Comparison of ENCODE assay signal across 14 mouse cellular contexts in genomic region chr15:91047627-91048026, GRCm38 (mm10). TPM values are rescaled to one million over a fixed set of nuclear protein-coding genes. Genes with fewer than 3 reads are reported as not detected.
DNase-seq lines count a peak whose midpoint lies in the region; ATAC-seq and TF ChIP-seq lines count a peak whose summit lies in the region.
"Had no signal": no experiment of that assay in that cellular context is flagged by ENCODE, and none has a peak within 500 bp of the region (broad histone marks: within the 10 kb centered on the region; RNA-seq: fewer than 3 reads in every experiment).

No protein-coding gene starts in this region.

- H3K9me3 ChIP-seq in forebrain, postnatal 0 days (ENCODE audit: low read length) = no peaks in the 10 kb centered on the region
- H3K9me3 ChIP-seq in midbrain, embryonic 11.5 days (ENCODE audit: control insufficient read depth, low read length) = no peaks in the 10 kb centered on the region
- H3K9me3 ChIP-seq in neural tube, embryonic 15.5 days (replicated peaks) = no peaks in the 10 kb centered on the region
- H3K9me3 ChIP-seq in heart, embryonic 11.5 days (replicated peaks; ENCODE audit: control insufficient read depth, low read length) = no peaks in the 10 kb centered on the region
- H3K9me3 ChIP-seq: limb, embryonic 13.5 days had no signal

- peak; percentile 21 for DNase-seq in left cerebral cortex, postnatal 25 days (ENCODE audit: low spot score in 2 of 2)
- no peak for DNase-seq in left cerebral cortex, adult 11 months (ENCODE audit: low spot score)
- DNase-seq in forebrain, postnatal 0 days = peak; percentile 37
- DNase-seq in midbrain, embryonic 11.5 days (ENCODE audit: low spot score, missing footprints) = no peak
- no peak for DNase-seq in kidney, adult 11 months
- no peak for DNase-seq in kidney, adult 9 months
- DNase-seq: adrenal gland, adult 2 months; kidney, postnatal 14 days; lung, adult 18-20 months; retina, postnatal 1 day had no signal

- WGBS in forebrain, postnatal 0 days = 24% methylated on average over 11 of the region's 11 CpGs
- WGBS in midbrain, embryonic 11.5 days = 51% methylated on average over 11 of the region's 11 CpGs
- WGBS in neural tube, embryonic 15.5 days = 53% methylated on average over 11 of the region's 11 CpGs
- 85% methylated on average over 11 of the region's 11 CpGs for WGBS in heart, embryonic 11.5 days (ENCODE audit: insufficient replicate concordance)

- no peaks in the 10 kb centered on the region for H3K36me3 ChIP-seq in forebrain, postnatal 0 days (ENCODE audit: insufficient read depth)
- no peaks in the 10 kb centered on the region for H3K36me3 ChIP-seq in midbrain, embryonic 11.5 days (ENCODE audit: control insufficient read depth, insufficient read depth, low read length)
- no peaks in the 10 kb centered on the region for H3K36me3 ChIP-seq in neural tube, embryonic 15.5 days
- H3K36me3 ChIP-seq in heart, embryonic 11.5 days (ENCODE audit: control insufficient read depth, insufficient read depth, low read length) = no peaks in the 10 kb centered on the region
- H3K36me3 ChIP-seq: limb, embryonic 13.5 days had no signal

- no peak; the same call in 1 of the 2 replicates for TF ChIP-seq CTCF in forebrain, postnatal 0 days (IDR thresholded peaks at IDR 0.05; ENCODE audit: low read depth)

- H3K4me3 ChIP-seq in forebrain, postnatal 0 days (ENCODE audit: low read depth, low read length) = peak overlapping the region; percentile 31
- peak overlapping the region; percentile 99 for H3K4me3 ChIP-seq in midbrain, embryonic 11.5 days (ENCODE audit: low read depth, low read length)
- peak overlapping the region; percentile 22 for H3K4me3 ChIP-seq in neural tube, embryonic 15.5 days (replicated peaks)
- no peak overlapping the region for H3K4me3 ChIP-seq in heart, embryonic 11.5 days (ENCODE audit: low read depth, low read length)
- H3K4me3 ChIP-seq: limb, embryonic 13.5 days had no signal

- ATAC-seq in forebrain, postnatal 0 days = no peak
- ATAC-seq in midbrain, embryonic 11.5 days (ENCODE audit: low FRiP score) = no peak
- ATAC-seq in neural tube, embryonic 15.5 days (ENCODE audit: low FRiP score) = no peak
- ATAC-seq in heart, embryonic 11.5 days (replicated peaks; ENCODE audit: insufficient number of reproducible peaks, low FRiP score, low TSS enrichment) = no peak

- intact Hi-C loops in left cerebral cortex, postnatal 25 days (cut with DNase I) = loop anchor here (2.0 to 5.0 kb wide), 3 partner anchors 55 to 143 kb away; partner anchors contain the start of gene Abcd2

- H3K27ac ChIP-seq in forebrain, postnatal 0 days (ENCODE audit: low read depth, low read length) = no peak overlapping the region
- H3K27ac ChIP-seq in midbrain, embryonic 11.5 days (ENCODE audit: low read depth, low read length) = peak overlapping the region; percentile 27; the same call in 1 of the 2 replicates
- no peak overlapping the region for H3K27ac ChIP-seq in neural tube, embryonic 15.5 days (replicated peaks)
- H3K27ac ChIP-seq in heart, embryonic 11.5 days (ENCODE audit: low read depth, low read length) = no peak overlapping the region
- H3K27ac ChIP-seq: limb, embryonic 13.5 days; macrophage had no signal

- H3K4me1 ChIP-seq in forebrain, postnatal 0 days (ENCODE audit: insufficient read depth) = peaks cover 20% of the 10 kb centered on the region; the same call in 1 of the 2 replicates
- peaks cover 27% of the 10 kb centered on the region for H3K4me1 ChIP-seq in midbrain, embryonic 11.5 days (ENCODE audit: control insufficient read depth, insufficient read depth, low read length)
- peaks cover 32% of the 10 kb centered on the region for H3K4me1 ChIP-seq in neural tube, embryonic 15.5 days
- 0 out of 2 replicates have a peak, but pooled peaks cover 5% of the 10 kb centered on the region for H3K4me1 ChIP-seq in heart, embryonic 11.5 days (ENCODE audit: control insufficient read depth, insufficient read depth, low read length)

- peak overlapping the region; percentile 66 for H3K4me2 ChIP-seq in forebrain, postnatal 0 days (ENCODE audit: low read depth)
- H3K4me2 ChIP-seq in midbrain, embryonic 11.5 days = peak overlapping the region; percentile 65
- peak overlapping the region; percentile 77 for H3K4me2 ChIP-seq in neural tube, embryonic 15.5 days
- H3K4me2 ChIP-seq in heart, embryonic 11.5 days = no peak overlapping the region

- no peaks in the 10 kb centered on the region for H3K27me3 ChIP-seq in forebrain, postnatal 0 days (ENCODE audit: insufficient read depth, low read length)
- no peaks in the 10 kb centered on the region for H3K27me3 ChIP-seq in midbrain, embryonic 11.5 days (ENCODE audit: control insufficient read depth, insufficient read depth, low read length)
- H3K27me3 ChIP-seq in neural tube, embryonic 15.5 days (replicated peaks) = no peaks in the 10 kb centered on the region
- no peaks in the 10 kb centered on the region for H3K27me3 ChIP-seq in heart, embryonic 11.5 days (ENCODE audit: control insufficient read depth, insufficient read depth, low read length)
- H3K27me3 ChIP-seq: limb, embryonic 13.5 days had no signal

- peak overlapping the region; percentile 43 for H3K9ac ChIP-seq in forebrain, postnatal 0 days
- H3K9ac ChIP-seq in midbrain, embryonic 11.5 days (ENCODE audit: low read length) = peak overlapping the region; percentile 63
- H3K9ac ChIP-seq in neural tube, embryonic 15.5 days (replicated peaks) = 0 out of 2 replicates have a peak overlapping the region, but pooled peaks have one; percentile 2
- H3K9ac ChIP-seq in heart, embryonic 11.5 days (ENCODE audit: low read depth, low read length) = no peak overlapping the region
- H3K9ac ChIP-seq: limb, embryonic 13.5 days had no signal

RNA-seq across cellular contexts. Expression of gene Kif21a, which starts 2.1 kb away (rescaled TPM):
- total RNA-seq in left cerebral cortex, postnatal 25 days (2021) = 100 to 1,000 TPM; 113 to 119 TPM
- total RNA-seq in forebrain, postnatal 0 days (2014; rRNA removed) = 44.8 and 56.8 TPM in 2 replicates
- polyA plus RNA-seq in forebrain, postnatal 0 days (2015; fragmentation: Nextera tagmentation; extraction: Ambion mirVana) = 15.8 and 24.5 TPM in 2 replicates
- 77.0 and 77.3 TPM in 2 replicates for polyA plus RNA-seq in midbrain, embryonic 11.5 days (2014; fragmentation: Nextera tagmentation; extraction: Ambion mirVana)
- polyA plus RNA-seq in neural tube, embryonic 15.5 days (2015; fragmentation: Nextera tagmentation; extraction: Ambion mirVana) = 34.8 and 40.1 TPM in 2 replicates
- polyA plus RNA-seq in heart, embryonic 11.5 days (2014; fragmentation: Nextera tagmentation; extraction: Ambion mirVana) = 6.5 TPM in 2 replicates
- polyA plus RNA-seq: macrophage had no signal

Comparison
In these comparisons a context has a peak if more than half of its experiments do, and no peak if none do; other contexts are left out.
1. DNase-seq: peak in left cerebral cortex, postnatal 25 days (2 of 2) and forebrain, postnatal 0 days (single experiment); none in left cerebral cortex, adult 11 months (single experiment), midbrain, embryonic 11.5 days (single experiment), kidney, adult 11 months (single experiment) and kidney, adult 9 months (single experiment).